Mouse (Mus musculus): ENCODE results near the gene Zbtb20. TPM values are rescaled to one million over a fixed set of nuclear protein-coding genes. Genes with fewer than 3 reads are reported as not detected.
A peak's percentile ranks its signal among the peaks of the same experiment; 100 is the strongest.

Zbtb20 gene
- polyA plus RNA-seq, 1 experiment from 2014 or later, result 15.4 TPM

- no peak overlapping the region for H3K4me3 ChIP-seq (ENCODE audit: low read depth, low read length)
- ATAC-seq (replicated peaks; ENCODE audit: insufficient number of reproducible peaks, low FRiP score, low TSS enrichment, low read depth), result no peak
- H3K4me1 ChIP-seq (ENCODE audit: control insufficient read depth, insufficient read depth, low read length), result no peaks in the 10 kb centered on the region
- no peak for DNase-seq (ENCODE audit: low spot score)
- H3K9me3 ChIP-seq (replicated peaks; ENCODE audit: control insufficient read depth, low read length), result no peaks in the 10 kb centered on the region
- 79% methylated on average over 5 of the region's 5 CpGs for WGBS
- no peak overlapping the region for H3K27ac ChIP-seq (replicated peaks; ENCODE audit: low read depth, low read length)
- no peak overlapping the region for H3K9ac ChIP-seq (replicated peaks; ENCODE audit: low read length)
- no peak overlapping the region for H3K4me2 ChIP-seq (ENCODE audit: low read depth, low read length)
- no peaks in the 10 kb centered on the region for H3K36me3 ChIP-seq (replicated peaks; ENCODE audit: control insufficient read depth, insufficient read depth, low read depth, low read length)
- H3K27me3 ChIP-seq (ENCODE audit: control insufficient read depth, insufficient read depth, low read length), result no peaks in the 10 kb centered on the region
Observed at GRCm38 (mm10) chr16:43297953-43298596, 422.4 kb downstream of the Zbtb20 start.

- Histone ChIP-seq H3K4me1 (ENCODE audit: control insufficient read depth, insufficient read depth, low read length) (no peaks in the 10 kb centered on the region), H3K9ac (replicated peaks; ENCODE audit: low read length) (no peak overlapping the region), H3K27ac (replicated peaks; ENCODE audit: low read depth, low read length) (no peak overlapping the region), H3K4me2 (ENCODE audit: low read depth, low read length) (no peak overlapping the region), H3K9me3 (replicated peaks; ENCODE audit: control insufficient read depth, low read length) (no peaks in the 10 kb centered on the region), H3K4me3 (ENCODE audit: low read depth, low read length) (no peak overlapping the region), H3K36me3 (replicated peaks; ENCODE audit: control insufficient read depth, insufficient read depth, low read depth, low read length) (no peaks in the 10 kb centered on the region), H3K27me3 (ENCODE audit: control insufficient read depth, insufficient read depth, low read length) (no peaks in the 10 kb centered on the region)
- WGBS, result 86% methylated on average over 3 of the region's 3 CpGs
- no peak for DNase-seq (ENCODE audit: low spot score)
- no peak for ATAC-seq (replicated peaks; ENCODE audit: insufficient number of reproducible peaks, low FRiP score, low TSS enrichment, low read depth)
Observed at GRCm38 (mm10) chr16:43300420-43300819, 424.7 kb downstream of the Zbtb20 start.

DNA sequence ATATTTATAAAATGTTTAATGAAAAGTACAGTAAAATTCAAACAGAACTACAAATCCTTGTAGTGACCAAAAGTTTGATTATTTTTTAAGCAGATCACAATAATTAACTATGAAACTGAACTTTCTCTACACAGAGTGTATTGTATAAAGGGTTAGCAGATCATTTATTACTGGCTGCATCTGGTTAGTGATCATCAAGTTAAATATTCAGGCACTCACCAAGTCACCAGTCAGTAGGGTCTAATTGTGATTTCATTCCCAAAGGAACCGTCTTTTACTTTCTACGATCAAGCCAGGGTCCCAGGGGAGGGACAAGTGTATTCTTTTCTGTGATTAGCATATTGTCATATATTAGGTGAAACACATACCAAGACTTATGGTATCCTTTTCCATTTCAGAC, 426.5 kb downstream of the Zbtb20 start:
- no peaks in the 10 kb centered on the region for H3K27me3 ChIP-seq (ENCODE audit: control insufficient read depth, insufficient read depth, low read length)
- no peak overlapping the region for H3K27ac ChIP-seq (replicated peaks; ENCODE audit: low read depth, low read length)
- no peak overlapping the region for H3K4me2 ChIP-seq (ENCODE audit: low read depth, low read length)
- no peaks in the 10 kb centered on the region for H3K9me3 ChIP-seq (replicated peaks; ENCODE audit: control insufficient read depth, low read length)
- H3K4me3 ChIP-seq (ENCODE audit: low read depth, low read length), result no peak overlapping the region
- H3K36me3 ChIP-seq (replicated peaks; ENCODE audit: control insufficient read depth, insufficient read depth, low read depth, low read length), result no peaks in the 10 kb centered on the region
- no peak for DNase-seq (ENCODE audit: low spot score)
- H3K4me1 ChIP-seq (ENCODE audit: control insufficient read depth, insufficient read depth, low read length), result no peaks in the 10 kb centered on the region
- no peak for ATAC-seq (replicated peaks; ENCODE audit: insufficient number of reproducible peaks, low FRiP score, low TSS enrichment, low read depth)
- H3K9ac ChIP-seq (replicated peaks; ENCODE audit: low read length), result no peak overlapping the region
- WGBS, result 85% methylated on average over 2 of the region's 2 CpGs

DNA sequence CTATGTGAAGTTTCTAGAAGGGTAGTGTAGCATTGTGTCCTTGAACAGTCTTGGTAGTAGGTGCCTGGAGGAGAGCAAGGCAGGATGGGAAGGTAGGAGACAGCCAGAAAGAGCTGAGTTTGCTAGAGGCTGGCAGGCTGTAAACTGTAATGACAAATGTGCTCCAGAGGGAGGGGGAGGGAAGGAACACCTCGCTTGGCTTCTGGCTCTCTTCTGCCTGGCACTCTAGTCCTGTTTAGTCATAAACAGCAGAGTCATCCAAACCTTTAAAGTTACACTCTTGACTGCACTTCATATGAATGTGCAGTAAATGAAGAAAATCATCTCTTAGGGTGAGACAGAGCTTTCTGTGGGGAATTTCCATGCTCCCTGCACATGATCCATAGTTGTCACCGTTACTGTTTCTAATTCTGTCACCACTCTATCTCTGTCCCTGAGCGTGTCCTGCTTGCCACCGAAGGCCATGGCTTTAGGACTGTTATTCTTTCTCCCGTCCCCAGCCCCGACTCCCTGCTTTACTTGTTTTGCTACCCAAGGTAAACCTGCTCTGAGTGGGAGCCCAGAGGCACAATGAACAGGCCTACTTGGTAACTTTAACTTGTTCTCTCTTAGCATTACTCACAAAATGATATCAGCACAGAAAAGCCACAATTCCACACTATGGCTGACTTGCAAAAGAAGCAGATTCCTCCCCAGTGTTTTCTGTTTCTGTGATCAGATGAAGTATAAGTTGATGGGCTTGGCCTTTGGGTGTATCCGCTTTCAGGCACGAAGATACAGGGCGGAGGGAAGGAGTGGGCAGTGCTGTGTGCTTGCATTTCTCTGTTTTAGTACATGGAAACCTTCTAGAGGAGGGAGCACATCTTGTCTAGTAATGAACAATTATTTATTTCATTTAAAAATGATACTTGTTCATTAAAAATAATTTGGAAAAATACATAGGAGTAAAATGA, 427.8 kb downstream of the Zbtb20 start:
- Histone ChIP-seq H3K36me3 (replicated peaks; ENCODE audit: control insufficient read depth, insufficient read depth, low read depth, low read length) (no peaks in the 10 kb centered on the region), H3K9me3 (replicated peaks; ENCODE audit: control insufficient read depth, low read length) (no peaks in the 10 kb centered on the region), H3K27me3 (ENCODE audit: control insufficient read depth, insufficient read depth, low read length) (no peaks in the 10 kb centered on the region), H3K9ac (replicated peaks; ENCODE audit: low read length) (no peak overlapping the region), H3K4me1 (ENCODE audit: control insufficient read depth, insufficient read depth, low read length) (no peaks in the 10 kb centered on the region), H3K27ac (replicated peaks; ENCODE audit: low read depth, low read length) (no peak overlapping the region), H3K4me3 (ENCODE audit: low read depth, low read length) (no peak overlapping the region), H3K4me2 (ENCODE audit: low read depth, low read length) (no peak overlapping the region)
- DNase-seq (ENCODE audit: low spot score) (no peak), ATAC-seq (replicated peaks; ENCODE audit: insufficient number of reproducible peaks, low FRiP score, low TSS enrichment, low read depth) (no peak)
- 48% methylated on average over 9 of the region's 9 CpGs for WGBS

DNA sequence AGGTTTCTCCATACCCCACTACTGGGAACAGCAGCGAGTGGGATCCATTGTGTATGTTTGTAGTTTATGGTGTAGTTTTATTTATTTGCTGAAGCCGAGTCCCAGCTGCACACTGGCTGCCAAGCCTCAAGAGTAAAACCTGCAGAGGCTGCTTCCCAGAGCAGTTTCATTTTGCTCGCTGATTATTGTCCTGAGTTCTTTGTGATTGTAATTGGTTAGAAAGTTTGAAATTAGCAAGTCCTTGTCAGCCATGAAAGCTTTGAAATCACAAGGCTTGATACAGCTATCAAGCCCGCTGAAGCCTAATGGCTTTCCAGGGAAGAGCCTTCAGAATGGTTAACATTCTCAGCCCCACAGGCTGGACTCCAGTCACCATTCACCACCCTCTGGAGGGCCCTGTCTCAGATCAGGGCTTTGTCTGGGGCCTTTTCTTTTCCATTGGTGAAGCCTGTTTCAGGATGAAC, 434.3 kb downstream of the Zbtb20 start:
- Histone ChIP-seq H3K27me3 (ENCODE audit: control insufficient read depth, insufficient read depth, low read length) (no peaks in the 10 kb centered on the region), H3K36me3 (replicated peaks; ENCODE audit: control insufficient read depth, insufficient read depth, low read depth, low read length) (no peaks in the 10 kb centered on the region), H3K9ac (replicated peaks; ENCODE audit: low read length) (no peak overlapping the region), H3K27ac (replicated peaks; ENCODE audit: low read depth, low read length) (no peak overlapping the region), H3K4me3 (ENCODE audit: low read depth, low read length) (no peak overlapping the region), H3K4me1 (ENCODE audit: control insufficient read depth, insufficient read depth, low read length) (no peaks in the 10 kb centered on the region; the same call in 1 of the 2 replicates), H3K9me3 (replicated peaks; ENCODE audit: control insufficient read depth, low read length) (no peaks in the 10 kb centered on the region), H3K4me2 (ENCODE audit: low read depth, low read length) (no peak overlapping the region)
- WGBS, result 38% methylated on average over 4 of the region's 4 CpGs
- ATAC-seq (replicated peaks; ENCODE audit: insufficient number of reproducible peaks, low FRiP score, low TSS enrichment, low read depth), result peak; percentile 56; the same call in 1 of the 2 replicates
- DNase-seq (ENCODE audit: low spot score), result peak; percentile 25

GRCm38 (mm10) chr16:43324009-43324408, 448.3 kb downstream of the Zbtb20 start:
- WGBS, result 86% methylated on average over 3 of the region's 3 CpGs
- Histone ChIP-seq H3K9me3 (replicated peaks; ENCODE audit: control insufficient read depth, low read length) (no peaks in the 10 kb centered on the region), H3K4me2 (ENCODE audit: low read depth, low read length) (no peak overlapping the region), H3K4me1 (ENCODE audit: control insufficient read depth, insufficient read depth, low read length) (no peaks in the 10 kb centered on the region), H3K4me3 (ENCODE audit: low read depth, low read length) (no peak overlapping the region), H3K27ac (replicated peaks; ENCODE audit: low read depth, low read length) (no peak overlapping the region), H3K36me3 (replicated peaks; ENCODE audit: control insufficient read depth, insufficient read depth, low read depth, low read length) (no peaks in the 10 kb centered on the region), H3K9ac (replicated peaks; ENCODE audit: low read length) (no peak overlapping the region), H3K27me3 (ENCODE audit: control insufficient read depth, insufficient read depth, low read length) (no peaks in the 10 kb centered on the region)
- ATAC-seq (replicated peaks; ENCODE audit: insufficient number of reproducible peaks, low FRiP score, low TSS enrichment, low read depth) (no peak), DNase-seq (ENCODE audit: low spot score) (no peak)

DNA sequence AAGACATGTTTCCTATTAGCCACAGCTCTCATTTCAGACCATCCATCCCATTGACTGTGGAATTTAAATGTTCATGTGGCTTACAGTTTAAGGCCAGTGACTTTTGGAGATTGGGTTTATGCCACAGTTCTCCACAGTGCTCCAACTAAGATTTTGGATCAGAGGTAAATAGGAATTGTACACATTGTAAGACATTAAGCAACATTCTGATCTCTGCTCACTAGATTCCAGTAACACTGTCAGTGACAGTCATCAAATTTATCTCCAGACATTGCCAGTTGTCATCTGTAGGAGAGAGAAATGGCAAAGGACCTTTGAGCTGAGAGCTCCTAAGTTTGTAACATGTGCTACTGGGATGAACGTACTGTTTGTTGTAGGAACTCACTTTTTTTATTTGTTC, 452.5 kb downstream of the Zbtb20 start:
- Histone ChIP-seq H3K27me3 (ENCODE audit: control insufficient read depth, insufficient read depth, low read length) (no peaks in the 10 kb centered on the region), H3K4me2 (ENCODE audit: low read depth, low read length) (no peak overlapping the region), H3K36me3 (replicated peaks; ENCODE audit: control insufficient read depth, insufficient read depth, low read depth, low read length) (no peaks in the 10 kb centered on the region), H3K4me3 (ENCODE audit: low read depth, low read length) (no peak overlapping the region), H3K9me3 (replicated peaks; ENCODE audit: control insufficient read depth, low read length) (no peaks in the 10 kb centered on the region), H3K9ac (replicated peaks; ENCODE audit: low read length) (no peak overlapping the region), H3K27ac (replicated peaks; ENCODE audit: low read depth, low read length) (no peak overlapping the region), H3K4me1 (ENCODE audit: control insufficient read depth, insufficient read depth, low read length) (no peaks in the 10 kb centered on the region)
- ATAC-seq (replicated peaks; ENCODE audit: insufficient number of reproducible peaks, low FRiP score, low TSS enrichment, low read depth), result no peak
- 86% methylated on average over 1 of the region's 1 CpGs for WGBS
- no peak for DNase-seq (ENCODE audit: low spot score)

DNA sequence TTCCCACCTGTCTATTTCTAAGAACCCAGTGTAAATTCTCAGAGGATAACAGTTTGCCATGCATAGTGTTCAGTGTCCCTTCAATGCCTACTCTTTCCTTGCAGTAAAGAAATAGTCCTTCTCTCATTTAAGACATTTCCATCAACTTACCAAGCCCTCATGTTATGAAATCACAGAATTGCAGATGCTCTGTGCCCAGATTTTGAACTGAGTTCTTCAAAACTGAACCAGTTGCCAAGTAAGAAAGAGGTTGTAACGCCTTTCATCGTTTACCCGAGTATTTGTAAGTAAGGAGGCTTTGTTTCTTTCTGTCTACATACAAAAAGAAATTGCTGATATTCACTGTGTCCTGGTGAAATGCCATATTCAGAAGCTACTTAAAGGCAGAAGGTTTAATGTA, 454.5 kb downstream of the Zbtb20 start:
- Histone ChIP-seq H3K27me3 (ENCODE audit: control insufficient read depth, insufficient read depth, low read length) (no peaks in the 10 kb centered on the region), H3K4me1 (ENCODE audit: control insufficient read depth, insufficient read depth, low read length) (no peaks in the 10 kb centered on the region), H3K9ac (replicated peaks; ENCODE audit: low read length) (no peak overlapping the region), H3K4me2 (ENCODE audit: low read depth, low read length) (no peak overlapping the region), H3K36me3 (replicated peaks; ENCODE audit: control insufficient read depth, insufficient read depth, low read depth, low read length) (no peaks in the 10 kb centered on the region), H3K9me3 (replicated peaks; ENCODE audit: control insufficient read depth, low read length) (no peaks in the 10 kb centered on the region), H3K4me3 (ENCODE audit: low read depth, low read length) (no peak overlapping the region), H3K27ac (replicated peaks; ENCODE audit: low read depth, low read length) (no peak overlapping the region)
- no peak for ATAC-seq (replicated peaks; ENCODE audit: insufficient number of reproducible peaks, low FRiP score, low TSS enrichment, low read depth)
- no peak for DNase-seq (ENCODE audit: low spot score)
- WGBS, result 93% methylated on average over 3 of the region's 3 CpGs

Measured in embryonic facial prominence, embryonic 11.5 days (tissue).